Comparison of ENCODE assay signal across 10 mouse cellular contexts in genomic region chr15:31417409-31417795, GRCm38 (mm10). TPM values are rescaled to one million over a fixed set of nuclear protein-coding genes. Genes with fewer than 3 reads are reported as not detected.
A peak's percentile ranks its signal among the peaks of the same experiment; 100 is the strongest.
DNase-seq lines count a peak whose midpoint lies in the region; ATAC-seq and TF ChIP-seq lines count a peak whose summit lies in the region.
"Had no signal": no experiment of that assay in that cellular context is flagged by ENCODE, and none has a peak within 500 bp of the region (broad histone marks: within the 10 kb centered on the region; RNA-seq: fewer than 3 reads in every experiment).

No protein-coding gene starts in this region.

- DNase-seq in frontal cortex, adult 2 months (ENCODE audit: extremely low spot score in 1 of 2, low spot score in 1 of 2): no peak
- DNase-seq in lung, embryonic 14.5 days: no peak
- no peak for DNase-seq in lung, postnatal 14 days
- DNase-seq in splenic B cell, adult 2 months (ENCODE audit: low read depth, low spot score): peak; percentile 5
- no peak for DNase-seq in right cerebral cortex, adult 18-20 months
- no peak for DNase-seq in left cerebral cortex, postnatal 14 days (ENCODE audit: low spot score in 2 of 2)

- intact Hi-C loops in left cerebral cortex, postnatal 14 days (cut with DNase I): loop anchor here (5.0 kb wide), 1 partner anchor 50 kb away; the partner anchor contains the start of gene Ankrd33b

- H3K9ac ChIP-seq in lung, embryonic 14.5 days: no peak overlapping the region
- H3K9ac ChIP-seq: midbrain, embryonic 12.5 days had no signal

- H3K27ac ChIP-seq in lung, embryonic 14.5 days (ENCODE audit: low read depth): no peak overlapping the region
- peak overlapping the region; percentile 46; the same call in 1 of the 2 replicates for H3K27ac ChIP-seq in cortical plate, adult 2 months (ENCODE audit: insufficient read depth, low read length)
- H3K27ac ChIP-seq: midbrain, embryonic 12.5 days had no signal

- H3K27me3 ChIP-seq in lung, embryonic 14.5 days (ENCODE audit: insufficient read depth, low read length): no peaks in the 10 kb centered on the region
- H3K27me3 ChIP-seq in splenic B cell, adult 2 months (ENCODE audit: control insufficient read depth, insufficient read depth, low read length, poor library complexity, severe bottlenecking): no peaks in the 10 kb centered on the region
- H3K27me3 ChIP-seq: midbrain, embryonic 12.5 days had no signal

- no peak overlapping the region for H3K4me3 ChIP-seq in lung, embryonic 14.5 days (ENCODE audit: low read depth, low read length)
- no peak overlapping the region for H3K4me3 ChIP-seq in cortical plate, adult 2 months (ENCODE audit: insufficient read depth, low read length)
- H3K4me3 ChIP-seq: midbrain, embryonic 12.5 days had no signal

- no peak overlapping the region for H3K4me2 ChIP-seq in lung, embryonic 14.5 days
- H3K4me2 ChIP-seq: midbrain, embryonic 12.5 days had no signal

- H3K9me3 ChIP-seq in lung, embryonic 14.5 days (ENCODE audit: low read depth, low read length): no peaks in the 10 kb centered on the region
- H3K9me3 ChIP-seq: midbrain, embryonic 12.5 days had no signal

- no peaks in the 10 kb centered on the region for H3K36me3 ChIP-seq in lung, embryonic 14.5 days (ENCODE audit: insufficient read depth)
- H3K36me3 ChIP-seq in splenic B cell, adult 2 months (ENCODE audit: control insufficient read depth, insufficient read depth, low read length, poor library complexity, severe bottlenecking): no peaks in the 10 kb centered on the region
- H3K36me3 ChIP-seq: midbrain, embryonic 12.5 days had no signal

- TF ChIP-seq POLR2A in cortical plate, adult 2 months (IDR thresholded peaks at IDR 0.05; ENCODE audit: extremely low read depth, insufficient read depth, low read length): no peak

- H3K4me1 ChIP-seq in lung, embryonic 14.5 days (ENCODE audit: insufficient read depth): no peaks in the 10 kb centered on the region
- H3K4me1 ChIP-seq in cortical plate, adult 2 months (ENCODE audit: control insufficient read depth, insufficient read depth, low read length): peaks cover 2% of the 10 kb centered on the region
- H3K4me1 ChIP-seq: midbrain, embryonic 12.5 days had no signal

- TF ChIP-seq CTCF in lung, embryonic 14.5 days (IDR thresholded peaks at IDR 0.05; ENCODE audit: low read depth): no peak
- no peak for TF ChIP-seq CTCF in cortical plate, adult 2 months (IDR thresholded peaks at IDR 0.05; ENCODE audit: extremely low read depth, insufficient read depth, low read length)

- ATAC-seq in frontal cortex, adult (ENCODE audit: low TSS enrichment): peak; percentile 10; the same call in 1 of the 2 replicates
- peak; percentile 21; the same call in 1 of the 2 replicates for ATAC-seq in lung, embryonic 14.5 days (ENCODE audit: insufficient read depth)

- 49% methylated on average over 6 of the region's 6 CpGs for WGBS in lung, embryonic 14.5 days

RNA-seq across cellular contexts. Expression of gene Ropn1l, which starts 36.1 kb away (rescaled TPM):
- 0.88 and 1.5 TPM in 2 replicates for polyA plus RNA-seq in frontal cortex, adult 2 months (2012; rRNA removed)
- polyA plus RNA-seq in lung, embryonic 14.5 days (2014; fragmentation: Nextera tagmentation; extraction: Ambion mirVana): 2.3 and 2.6 TPM in 2 replicates
- polyA plus RNA-seq in cortical plate, adult 2 months (2012; rRNA removed): 0.85 and 1.2 TPM in 2 replicates
- total RNA-seq in left cerebral cortex, postnatal 14 days (2021): 1 to 10 TPM; 1.1 to 1.7 TPM

RNA-seq across cellular contexts. Expression of gene Ankrd33b, which starts 49.9 kb away (rescaled TPM):
- polyA plus RNA-seq in frontal cortex, adult 2 months (2012; rRNA removed): 25.4 and 26.0 TPM in 2 replicates
- 3.0 and 3.7 TPM in 2 replicates for polyA plus RNA-seq in lung, embryonic 14.5 days (2014; fragmentation: Nextera tagmentation; extraction: Ambion mirVana)
- polyA plus RNA-seq in cortical plate, adult 2 months (2012; rRNA removed): 33.9 and 34.5 TPM in 2 replicates
- 10 to 100 TPM; 24.2 to 30.9 TPM for total RNA-seq in left cerebral cortex, postnatal 14 days (2021)
- polyA plus RNA-seq: CD4-positive, CD25-positive, alpha-beta regulatory T cell, adult 4 months had no signal
